Mouse (Mus musculus): ENCODE measurements around the gene Slfn5.

DNA sequence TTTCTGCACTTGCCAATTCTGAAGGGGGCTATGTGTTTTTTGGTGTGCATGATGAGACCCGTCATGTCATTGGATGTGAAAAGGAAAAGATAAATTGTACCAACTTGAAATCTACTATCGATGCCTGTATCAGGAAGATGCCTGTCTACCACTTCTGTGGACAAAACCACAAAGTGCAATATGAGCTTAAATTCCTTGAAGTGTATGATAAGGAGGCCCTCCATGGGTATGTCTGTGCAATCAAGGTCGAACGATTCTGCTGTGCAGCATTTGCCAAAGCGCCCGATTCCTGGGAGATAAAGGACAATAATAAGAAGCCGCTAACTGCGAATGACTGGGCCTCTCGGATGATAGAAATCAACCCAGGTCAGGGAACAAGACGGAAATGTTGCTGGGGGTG lies 5.8 kb downstream of the Slfn5 start:
- TF ChIP-seq CHD2 (IDR thresholded peaks at IDR 0.05; ENCODE audit: low read length) (no peak), POLR2AphosphoS2 (IDR thresholded peaks at IDR 0.05; ENCODE audit: low read depth, low read length) (no peak), POLR2A (IDR thresholded peaks at IDR 0.05; ENCODE audit: low read depth, low read length) (no peak), EP300 (IDR thresholded peaks at IDR 0.05; ENCODE audit: low read length) (no peak), GABPA (IDR thresholded peaks at IDR 0.05; ENCODE audit: insufficient replicate concordance, low read depth, low read length) (no peak), BHLHE40 (IDR thresholded peaks at IDR 0.05; ENCODE audit: low read depth, low read length) (no peak), E2F4 (IDR thresholded peaks at IDR 0.05; ENCODE audit: insufficient replicate concordance, low read depth, low read length) (no peak), CTCF (conservative IDR thresholded peaks at IDR 0.05 in 1 of 2, IDR thresholded peaks at IDR 0.05 in 1 of 2; ENCODE audit: low read depth in 2 of 2, low read length in 2 of 2) (no peak), MAFK (IDR thresholded peaks at IDR 0.05; ENCODE audit: insufficient replicate concordance, low read length) (no peak), NRF1 (IDR thresholded peaks at IDR 0.05; ENCODE audit: low read depth, low read length) (no peak), MXI1 (IDR thresholded peaks at IDR 0.05; ENCODE audit: low read depth, low read length) (no peak), ZC3H11A (IDR thresholded peaks at IDR 0.05; ENCODE audit: low read depth, low read length) (no peak), CHD1 (IDR thresholded peaks at IDR 0.05; ENCODE audit: low read depth, low read length) (no peak), UBTF (IDR thresholded peaks at IDR 0.05; ENCODE audit: low read depth, low read length) (no peak)
